Mouse (Mus musculus): ENCODE results near the gene Dtnbp1. TPM values are rescaled to one million over a fixed set of nuclear protein-coding genes. Genes with fewer than 3 reads are reported as not detected.

Gene Dtnbp1
- total RNA-seq, 2 experiments from 2014 or later = 75.1 to 83.5 TPM

DNA sequence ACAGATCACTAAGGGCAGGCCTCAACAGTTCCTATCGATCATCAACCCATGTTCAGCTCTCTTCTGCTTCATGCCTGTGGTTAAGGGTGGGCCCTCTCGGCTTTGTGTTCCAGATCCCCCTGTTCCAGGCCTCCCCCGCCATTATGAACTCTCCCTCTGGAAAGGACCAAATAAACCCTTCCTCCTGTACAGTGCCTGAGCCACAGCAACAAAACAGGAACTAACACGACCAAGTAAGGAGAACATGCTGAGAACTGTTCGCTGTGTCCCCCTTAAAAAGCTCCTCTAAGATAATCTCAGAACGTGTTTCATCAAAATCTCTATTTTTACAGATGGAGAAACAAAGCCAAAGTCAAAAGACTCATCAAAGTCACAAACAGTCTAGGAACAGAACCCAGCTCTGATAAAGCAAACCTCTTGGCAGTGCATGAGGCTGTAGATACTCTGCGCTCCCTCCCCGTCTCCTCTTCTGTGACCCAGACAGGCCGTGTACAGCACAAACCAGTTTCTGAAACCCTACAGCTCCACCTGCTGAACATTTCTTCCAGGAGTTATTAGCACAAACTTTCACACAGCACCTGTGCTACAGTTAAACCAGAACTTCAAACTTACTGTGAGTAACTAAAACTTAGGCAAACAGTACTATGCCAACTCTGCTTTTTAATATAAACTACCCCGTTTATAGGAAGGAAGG is 49.4 kb downstream of the Dtnbp1 start:
- no peak for DNase-seq (ENCODE audit: low spot score in 2 of 2)

- peak in 1 of 2 experiments; percentile 45 for DNase-seq (ENCODE audit: low spot score in 2 of 2)
Measured at GRCm38 (mm10) chr13:44948320-44949250, 53.4 kb downstream of the Dtnbp1 start.

- DNase-seq (ENCODE audit: low spot score in 2 of 2) = peak; percentile 23 to 65
Measured at GRCm38 (mm10) chr13:44946880-44947635, 54.9 kb downstream of the Dtnbp1 start.

GRCm38 (mm10) chr13:44943618-44944017 is 58.3 kb downstream of the Dtnbp1 start:
- no peak for DNase-seq (ENCODE audit: low spot score in 2 of 2)

DNA sequence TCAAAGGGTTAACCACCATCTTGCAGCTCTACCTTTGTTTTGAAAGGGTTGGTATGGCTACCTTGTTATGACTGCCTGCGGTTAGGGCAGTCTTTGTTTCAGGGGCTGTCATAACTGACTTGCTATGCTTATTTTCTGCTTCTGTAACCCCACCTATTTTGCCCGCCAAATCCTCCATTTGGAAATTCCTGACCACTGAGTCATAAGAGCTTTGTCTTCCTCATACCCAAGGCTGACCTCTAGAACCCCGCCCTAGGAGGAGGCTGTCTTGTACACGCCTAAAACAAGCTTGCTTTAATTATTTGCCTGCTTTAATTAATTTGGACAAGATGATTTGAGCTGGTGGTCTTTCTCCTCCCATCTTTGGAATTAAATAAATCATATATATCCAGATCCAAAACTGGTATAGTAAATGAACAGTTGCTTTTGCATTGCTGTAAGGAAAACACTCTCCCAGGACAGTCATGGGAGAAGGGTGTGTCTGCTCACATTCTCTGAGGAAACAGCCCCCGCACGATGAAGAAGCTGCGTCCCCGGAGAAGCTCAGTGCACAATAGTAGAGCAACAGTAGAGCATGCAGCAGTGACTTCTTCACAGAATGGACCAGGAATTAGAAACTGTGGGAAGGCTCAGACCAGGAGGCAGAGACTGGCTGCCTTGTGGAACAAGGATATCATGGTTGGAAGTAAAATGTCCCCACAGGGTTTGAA is 62.5 kb downstream of the Dtnbp1 start:
- DNase-seq (ENCODE audit: low spot score in 2 of 2) = no peak

DNA sequence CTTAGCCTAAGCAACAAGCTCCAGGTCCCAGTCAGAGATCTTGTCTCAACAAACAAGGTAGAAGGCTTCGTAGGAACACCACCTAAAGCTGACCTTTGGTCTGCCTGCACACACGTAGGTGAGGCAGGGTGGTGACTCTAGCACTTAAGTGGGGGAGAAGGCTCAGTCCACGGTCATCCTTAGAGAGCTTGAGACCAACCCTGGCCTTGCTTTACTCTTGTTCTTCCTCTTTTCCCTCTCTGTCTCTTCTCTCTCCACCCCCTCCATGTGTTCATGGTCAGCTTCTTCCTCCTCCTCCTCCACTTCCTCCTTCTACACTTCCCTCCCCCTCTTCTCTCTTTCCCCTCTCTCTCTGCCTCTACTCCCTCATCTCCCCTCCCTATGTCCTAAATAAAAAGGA is 64.3 kb downstream of the Dtnbp1 start:
- no peak for DNase-seq (ENCODE audit: low spot score in 2 of 2)

GRCm38 (mm10) chr13:44933575-44933974 is 68.4 kb downstream of the Dtnbp1 start:
- no peak for DNase-seq (ENCODE audit: low spot score in 2 of 2)

GRCm38 (mm10) chr13:44932307-44933264 is 69.4 kb downstream of the Dtnbp1 start:
- DNase-seq (ENCODE audit: low spot score in 2 of 2) = no peak

DNA sequence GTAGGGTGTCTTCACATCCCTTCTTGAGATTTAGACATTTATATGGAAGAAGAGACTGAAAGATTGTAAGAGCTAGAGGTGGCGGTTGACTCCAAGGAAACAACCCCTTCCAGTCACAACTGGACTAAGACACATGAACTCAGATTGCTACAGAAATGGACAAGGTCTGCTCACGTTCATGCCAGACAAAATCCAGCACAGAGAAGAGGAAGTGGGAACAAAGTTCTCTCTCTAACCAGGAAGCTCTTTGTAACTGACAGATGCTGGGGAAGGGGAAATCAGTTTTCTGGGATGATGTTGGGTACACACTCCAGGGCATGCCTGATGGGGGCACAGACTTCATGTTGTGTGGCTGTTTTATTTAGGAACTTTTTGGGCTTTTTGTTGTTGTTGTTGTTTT is 75.6 kb downstream of the Dtnbp1 start:
- DNase-seq (ENCODE audit: low spot score in 2 of 2) = no peak

DNA sequence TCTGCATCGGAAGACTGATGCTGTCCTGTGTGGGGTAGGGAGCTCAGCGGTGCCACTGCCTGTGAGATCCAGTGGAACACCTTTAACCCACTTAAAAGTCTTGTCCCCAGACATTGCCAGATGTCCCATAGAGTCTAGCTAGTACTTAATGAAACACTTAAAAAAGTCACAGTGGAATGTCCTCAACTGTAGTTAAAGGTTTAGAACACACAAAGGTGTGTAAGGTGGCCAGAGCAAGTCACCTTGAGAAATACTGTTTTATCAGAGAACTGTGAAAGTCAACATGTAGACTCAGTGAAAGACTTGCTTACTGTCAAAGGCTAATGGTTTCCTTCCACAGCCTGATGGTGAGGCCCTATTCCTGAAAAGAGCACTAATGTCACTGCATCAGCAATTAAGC is 76.8 kb downstream of the Dtnbp1 start:
- DNase-seq (ENCODE audit: low spot score in 2 of 2) = no peak

DNA sequence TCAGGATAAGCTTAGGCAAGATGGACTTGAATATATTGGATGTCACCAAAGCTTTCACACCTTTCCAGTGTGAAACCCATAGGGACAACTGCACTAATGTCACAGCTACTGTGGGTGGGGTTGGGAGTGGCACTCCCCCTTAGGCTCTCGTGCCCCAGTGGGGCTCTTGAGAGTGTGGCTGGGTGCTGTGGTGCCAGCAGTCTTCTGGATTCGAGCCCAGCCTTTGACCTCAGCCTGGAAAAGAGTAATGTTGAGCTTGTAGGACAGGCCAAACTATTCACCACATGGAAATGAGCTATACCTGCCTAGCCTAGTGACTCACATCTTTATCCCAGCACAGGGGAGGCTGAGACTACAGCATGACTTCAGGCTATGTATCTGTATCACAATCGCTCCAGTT is 77.9 kb downstream of the Dtnbp1 start:
- DNase-seq (ENCODE audit: low spot score in 2 of 2) = no peak

DNA sequence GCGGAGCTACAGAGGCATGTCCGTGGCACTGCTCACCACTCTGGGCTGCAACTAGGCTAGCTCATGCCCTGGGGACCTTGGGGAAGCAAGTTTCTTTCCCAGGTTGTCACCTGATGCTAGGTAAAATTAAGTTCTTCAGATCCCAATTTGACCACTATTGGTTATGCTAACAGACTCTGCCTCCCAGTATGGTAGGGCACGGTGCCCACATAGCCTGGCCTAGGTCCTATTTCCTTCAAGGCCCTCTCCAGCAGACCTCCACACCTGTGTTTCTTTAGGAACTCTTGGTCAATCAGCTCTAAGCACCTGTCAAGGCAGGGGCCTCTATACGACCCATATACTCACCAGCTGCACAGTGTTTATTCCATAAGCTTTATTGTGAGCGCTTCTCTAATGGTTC is 80.2 kb downstream of the Dtnbp1 start:
- no peak for DNase-seq (ENCODE audit: low spot score in 2 of 2)

DNA sequence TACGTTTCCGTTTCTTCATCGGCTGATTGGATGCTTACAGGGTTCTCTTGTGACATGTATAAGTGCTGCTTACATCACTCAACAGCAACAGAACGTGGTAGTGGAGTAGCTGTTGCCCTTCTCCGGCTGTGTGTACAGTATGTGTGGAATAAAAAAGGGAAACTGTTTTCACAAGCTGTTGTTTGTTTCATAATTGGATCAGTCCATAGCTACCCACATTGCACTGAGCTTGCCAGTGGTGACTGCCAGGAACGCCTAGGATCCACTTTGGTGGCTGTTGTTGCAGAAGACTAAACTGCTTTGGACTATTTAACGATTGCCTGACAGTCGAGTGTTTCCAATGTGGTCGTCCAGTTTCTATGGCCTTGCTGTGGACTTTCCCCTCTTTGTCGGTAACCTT is 80.9 kb downstream of the Dtnbp1 start:
- DNase-seq (ENCODE audit: low spot score in 2 of 2) = peak; percentile 47 to 78

DNA sequence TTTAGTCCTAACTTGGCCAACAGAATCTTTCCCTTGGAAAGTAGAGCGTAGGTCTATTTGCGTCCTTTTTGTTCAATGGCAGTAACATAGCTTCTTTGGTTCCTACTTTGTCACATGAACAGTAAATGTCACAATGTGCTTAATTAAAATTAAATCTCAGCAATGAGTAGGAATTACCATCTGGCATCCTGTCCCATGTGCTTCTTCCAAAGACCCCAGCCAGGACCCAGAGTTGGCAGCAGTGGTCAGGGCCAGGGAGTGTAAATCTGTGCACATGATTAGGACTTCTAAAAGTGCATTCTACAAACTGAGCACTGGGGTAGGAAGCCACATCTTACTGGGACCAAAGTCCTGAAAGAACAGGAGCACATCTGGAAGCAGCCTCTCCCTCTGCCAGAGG is 83.7 kb downstream of the Dtnbp1 start:
- DNase-seq (ENCODE audit: low spot score in 2 of 2) = no peak

- no peak for DNase-seq (ENCODE audit: low spot score in 2 of 2)
Measured at GRCm38 (mm10) chr13:44917202-44917601, 84.7 kb downstream of the Dtnbp1 start.

DNA sequence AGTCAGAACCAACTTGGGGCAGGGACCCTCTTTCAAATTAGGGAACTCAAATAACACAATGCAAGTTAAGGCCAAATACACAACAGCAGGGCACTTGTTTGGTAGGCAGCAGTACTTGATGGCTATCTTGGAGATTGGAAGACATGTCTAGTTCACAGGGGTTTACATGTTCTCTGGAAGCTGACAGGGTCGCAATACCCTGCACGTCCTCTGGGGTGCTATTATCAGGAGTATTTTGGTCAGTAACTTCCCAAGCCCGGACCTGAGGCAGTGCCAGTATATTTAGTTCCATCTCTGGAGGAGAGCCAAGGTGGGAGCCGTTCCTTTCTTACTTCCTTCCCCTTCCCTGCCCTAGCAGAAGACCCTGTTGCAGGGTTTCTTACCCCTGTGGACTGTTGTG is 86.0 kb downstream of the Dtnbp1 start:
- DNase-seq (ENCODE audit: low spot score in 2 of 2) = no peak

DNA sequence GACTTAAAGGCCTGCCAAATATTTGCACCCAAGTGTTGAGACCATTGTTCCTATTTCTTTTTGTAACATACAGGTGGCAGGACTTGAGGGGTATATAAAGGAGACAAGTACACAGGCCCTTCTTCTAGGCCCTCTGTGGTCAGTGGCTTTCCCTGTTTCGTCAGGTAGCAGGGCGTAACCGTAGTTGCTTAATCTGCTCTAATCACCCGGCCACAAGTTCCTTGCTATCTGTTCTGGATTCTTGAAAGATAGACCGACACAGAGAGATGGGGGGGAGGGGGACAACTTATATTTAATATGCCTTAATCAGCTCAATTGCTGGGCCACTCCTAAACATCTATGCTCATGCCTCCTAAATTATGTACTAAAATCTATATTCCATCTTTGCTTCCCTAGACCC is 86.6 kb downstream of the Dtnbp1 start:
- DNase-seq (ENCODE audit: low spot score in 2 of 2) = no peak

DNA sequence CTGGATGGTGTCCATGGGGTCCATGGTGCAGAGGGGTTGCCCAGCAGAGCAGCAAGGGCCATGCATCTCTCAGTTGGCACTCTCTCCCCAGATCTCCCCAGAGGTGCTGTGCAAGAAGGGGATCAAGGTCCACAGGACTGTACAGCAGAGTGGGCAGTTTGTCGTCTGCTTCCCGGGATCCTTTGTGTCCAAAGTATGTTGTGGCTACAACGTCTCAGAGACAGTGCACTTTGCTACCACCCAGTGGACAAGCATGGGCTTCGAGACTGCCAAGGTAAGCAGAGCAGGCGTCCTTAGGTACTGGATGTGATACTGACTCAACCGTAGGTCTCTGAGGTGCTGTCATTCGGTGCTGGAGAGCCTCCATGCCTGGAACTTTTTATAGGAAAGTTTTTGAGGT is 88.4 kb downstream of the Dtnbp1 start:
- DNase-seq (ENCODE audit: low spot score in 2 of 2) = no peak

DNA sequence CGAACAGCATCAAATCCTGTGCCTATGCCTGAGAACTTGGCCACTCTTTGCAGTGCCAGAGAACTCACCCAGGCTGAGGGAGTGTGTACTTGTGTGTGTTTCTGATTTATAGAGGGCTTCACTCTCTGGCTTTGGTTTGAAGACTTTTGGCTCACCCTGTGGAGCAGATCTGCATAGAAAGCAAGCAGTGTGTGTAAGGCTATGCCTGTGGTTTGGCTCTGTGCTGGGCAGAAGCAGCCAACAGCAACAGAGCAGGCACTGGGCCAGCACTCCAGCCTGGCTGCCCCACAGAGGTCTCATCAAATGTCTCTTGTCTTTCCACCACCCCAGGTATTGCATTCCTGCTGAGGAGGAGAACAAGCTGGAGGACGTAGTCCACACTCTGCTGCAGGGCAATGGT is 89.1 kb downstream of the Dtnbp1 start:
- DNase-seq (ENCODE audit: low spot score in 2 of 2) = no peak

GRCm38 (mm10) chr13:44908790-44909189 is 93.2 kb downstream of the Dtnbp1 start:
- no peak for DNase-seq (ENCODE audit: low spot score in 2 of 2)
